Mouse (Mus musculus) ovary, adult 18-20 months (tissue): ENCODE data around the gene Ptpn22.

Experiments used
- DNase-seq: peaks from one replicate; pipeline ENCODE4 v3.0.0; 2022; ENCODE audit warnings: low spot score, mixed read lengths

The Ptpn22 gene

DNA sequence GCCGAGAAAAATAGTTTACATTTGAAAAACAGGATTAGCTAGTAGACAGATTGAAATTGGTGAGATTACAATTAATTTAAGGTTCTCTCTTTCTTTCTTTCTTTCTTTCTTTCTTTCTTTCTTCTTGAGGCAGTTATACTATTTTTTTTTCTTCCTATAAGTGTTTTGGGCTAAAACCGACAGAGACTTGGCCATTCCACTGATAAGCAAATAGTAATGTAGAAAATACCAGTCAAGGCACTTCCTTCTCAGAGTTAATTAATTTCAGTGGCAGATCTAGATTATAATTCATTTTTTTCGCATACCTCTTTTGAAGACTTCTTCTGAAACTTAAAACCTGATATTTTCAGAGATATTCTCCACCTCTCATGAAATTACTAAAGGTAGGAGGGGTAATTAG lies 65.7 kb downstream of the Ptpn22 start:
- DNase-seq, result no peak

DNA sequence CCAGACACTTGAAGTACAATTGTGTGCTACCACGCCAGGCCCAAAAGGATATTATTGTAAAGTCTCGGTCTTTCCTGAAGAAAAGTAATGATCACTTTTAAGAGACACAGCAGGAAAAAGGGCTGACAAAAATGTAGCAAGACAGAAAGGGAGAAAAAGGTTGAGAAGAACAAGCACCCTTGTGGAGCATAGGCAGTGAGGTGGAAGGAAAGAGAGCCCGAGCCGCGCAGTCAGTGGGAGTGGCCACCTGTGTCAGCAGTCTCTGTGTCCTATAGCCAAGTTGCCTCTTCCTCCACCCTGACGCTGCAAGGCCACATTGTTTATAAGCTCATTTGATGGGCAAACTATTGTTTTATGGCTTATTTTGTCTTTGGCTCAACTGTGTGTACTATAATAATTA lies 67.9 kb downstream of the Ptpn22 start:
- no peak for DNase-seq

DNA sequence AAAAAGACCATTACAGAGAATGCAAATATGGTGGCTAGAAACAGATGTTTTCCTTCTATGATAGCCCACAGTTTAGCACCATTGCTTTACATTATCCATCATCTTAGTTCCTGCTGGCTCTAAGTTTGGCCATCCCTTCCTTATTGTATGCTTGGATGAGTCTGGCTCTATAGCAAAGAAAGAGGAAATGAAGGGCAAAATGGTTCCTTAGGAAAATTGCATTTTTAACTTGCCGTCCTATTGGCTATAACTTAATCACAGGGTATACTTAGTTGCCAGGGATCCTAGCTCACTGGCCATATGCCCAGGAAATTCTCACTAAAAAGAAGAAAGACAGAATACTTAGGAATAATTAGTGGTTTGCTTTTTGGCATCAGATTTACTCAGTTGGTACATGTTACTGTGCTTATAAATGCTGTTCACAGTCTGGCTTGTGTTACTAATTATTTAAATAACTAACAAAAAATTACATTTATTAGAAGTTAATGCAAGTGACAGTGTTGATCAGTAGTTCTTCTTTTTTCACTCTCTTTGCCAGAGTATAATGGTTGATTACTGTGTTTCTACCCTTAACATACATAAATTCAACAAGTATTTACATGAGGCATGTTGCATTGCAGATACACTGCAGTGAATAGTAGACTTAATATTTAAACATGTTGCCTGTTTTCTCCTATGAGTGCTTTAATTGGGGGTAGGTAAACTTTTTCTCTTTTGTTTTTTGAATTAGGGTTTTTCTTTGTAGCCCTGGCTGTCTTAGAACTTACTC lies 85.4 kb downstream of the Ptpn22 start:
- DNase-seq, result no peak

DNA sequence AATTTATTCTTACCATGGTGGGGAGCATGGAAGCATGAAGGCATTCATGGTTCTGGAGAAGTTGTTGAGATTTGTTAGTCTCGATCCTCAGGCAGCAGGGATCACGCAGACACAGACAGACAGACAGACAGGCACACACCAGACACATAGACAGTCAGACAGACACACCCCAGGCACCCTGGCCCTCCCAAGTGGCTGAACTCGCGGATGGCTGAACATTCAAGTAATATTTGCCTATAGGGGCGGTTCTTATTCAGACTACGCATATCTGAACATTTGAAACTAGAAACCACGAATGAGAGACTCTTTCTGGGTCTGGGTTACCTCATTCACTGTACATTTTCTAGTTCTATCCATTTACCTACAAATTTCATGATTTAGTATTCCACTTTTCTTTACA lies 89.1 kb downstream of the Ptpn22 start:
- DNase-seq, result no peak

DNA sequence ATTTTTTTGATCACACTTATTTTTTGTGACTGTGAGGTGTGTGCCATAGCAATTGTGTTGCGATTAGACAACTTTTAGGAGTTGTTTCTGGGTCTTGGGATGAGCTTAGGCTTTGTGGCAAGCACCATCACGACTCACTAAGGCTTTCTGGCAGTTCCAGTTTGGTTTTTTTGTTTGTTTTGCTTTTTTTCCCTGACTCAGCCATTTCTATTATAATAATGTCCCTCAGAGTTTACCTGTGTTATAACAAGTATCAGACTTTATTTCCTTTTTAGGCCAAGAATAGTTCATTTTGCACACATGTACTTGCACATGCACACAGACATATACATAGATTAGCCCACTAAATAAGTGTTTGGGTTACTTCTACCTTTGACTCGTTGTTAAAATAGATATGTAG lies 101.0 kb downstream of the Ptpn22 start:
- DNase-seq, result no peak
